Mouse (Mus musculus): ENCODE data around the gene Lpar2. TPM values are rescaled to one million over a fixed set of nuclear protein-coding genes. Genes with fewer than 3 reads are reported as not detected.

The Lpar2 gene
- total RNA-seq (2021): 1 to 10 TPM; 1.9 to 2.2 TPM

- DNase-seq (ENCODE audit: extremely low spot score in 1 of 2, low spot score in 2 of 2): peak in 1 of 2 experiments; percentile 71
- intact Hi-C loops (cut with DNase I): no loop called here
Measured at GRCm38 (mm10) chr8:69822386-69823191, at the start of gene Lpar2. Gene Lpar2, plus strand, starts transcription at chr8:69822429.

- intact Hi-C loops (cut with DNase I): no loop called here
- peak; percentile 93 to 94 for DNase-seq (ENCODE audit: extremely low spot score in 1 of 2, low spot score in 2 of 2)
Measured at GRCm38 (mm10) chr8:69774503-69775148, 47.6 kb upstream of the Lpar2 start, which contains the start of gene Gm20422. Gene Gm20422, minus strand, starts transcription at chr8:69774886.

GRCm38 (mm10) chr8:69775149-69775534, 47.1 kb upstream of the Lpar2 start:
- intact Hi-C loops (cut with DNase I): no loop called here
- no peak for DNase-seq (ENCODE audit: extremely low spot score in 1 of 2, low spot score in 2 of 2)

- intact Hi-C loops (cut with DNase I): no loop called here
- no peak for DNase-seq (ENCODE audit: extremely low spot score in 1 of 2, low spot score in 2 of 2)
Measured at GRCm38 (mm10) chr8:69777111-69777510, 45.1 kb upstream of the Lpar2 start.

DNA sequence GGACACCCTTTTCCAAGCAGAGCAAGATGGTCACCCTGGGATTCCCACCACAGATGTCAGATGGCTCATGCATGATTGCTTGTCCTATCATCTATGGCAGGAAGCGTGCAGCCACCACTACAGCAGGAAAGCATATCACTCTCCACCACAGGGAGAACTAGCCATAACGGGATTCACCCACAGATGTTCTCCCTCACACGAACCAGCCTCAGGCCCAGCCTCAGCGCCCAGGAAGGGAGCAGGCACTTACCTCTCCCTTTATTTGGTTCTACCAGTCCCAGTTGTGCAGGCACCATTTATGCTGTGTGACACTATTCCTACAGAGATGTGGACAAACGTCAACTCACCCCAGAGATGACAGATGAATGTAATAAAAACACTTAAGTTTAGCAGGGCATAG, 33.1 kb upstream of the Lpar2 start:
- intact Hi-C loops (cut with DNase I): no loop called here
- no peak for DNase-seq (ENCODE audit: extremely low spot score in 1 of 2, low spot score in 2 of 2)

- DNase-seq (ENCODE audit: extremely low spot score in 1 of 2, low spot score in 2 of 2): no peak
- intact Hi-C loops (cut with DNase I): no loop called here
Measured at GRCm38 (mm10) chr8:69789731-69790130, 32.5 kb upstream of the Lpar2 start.

GRCm38 (mm10) chr8:69790364-69790763, 31.9 kb upstream of the Lpar2 start:
- DNase-seq (ENCODE audit: extremely low spot score in 1 of 2, low spot score in 2 of 2): no peak
- intact Hi-C loops (cut with DNase I): no loop called here

DNA sequence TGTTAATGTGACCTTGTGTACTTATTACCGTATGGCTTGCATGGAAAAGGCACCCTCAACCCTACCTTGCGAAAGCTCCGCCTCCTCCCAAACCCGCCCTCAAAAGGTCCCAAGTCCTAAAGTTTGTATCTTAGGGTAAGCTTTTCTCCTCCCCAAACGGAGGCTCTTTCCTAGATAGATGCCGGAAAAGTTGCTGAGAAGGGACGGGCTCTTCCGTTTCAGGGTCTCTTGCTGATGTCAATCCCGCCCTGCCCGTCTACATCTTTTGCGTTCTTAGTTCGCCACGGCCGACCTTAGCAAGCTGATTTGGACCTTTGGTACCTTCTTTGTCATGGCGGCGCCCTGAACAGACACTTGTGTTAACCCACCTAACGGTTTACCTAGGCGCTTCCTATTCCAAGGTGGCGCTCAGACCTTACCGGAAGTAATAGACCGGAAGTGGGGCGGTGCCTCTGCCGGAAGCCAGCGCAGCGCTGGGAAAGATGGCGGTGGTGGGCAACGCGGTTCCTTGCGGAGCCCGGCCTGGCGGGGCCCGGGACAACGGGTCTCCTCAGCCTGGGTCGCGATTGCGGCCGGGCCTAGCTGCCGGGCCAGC, 31.4 kb upstream of the Lpar2 start, which contains the start of the genes Atp13a1 and Zfp866:
Gene Atp13a1, plus strand, starts transcription at position 391 of the 595 bp plus-strand sequence.
Gene Zfp866, minus strand, starts transcription at position 406 of the 595 bp plus-strand sequence.
- intact Hi-C loops (cut with DNase I): no loop called here
- DNase-seq (ENCODE audit: extremely low spot score in 1 of 2, low spot score in 2 of 2): peak; percentile 82 to 92

DNA sequence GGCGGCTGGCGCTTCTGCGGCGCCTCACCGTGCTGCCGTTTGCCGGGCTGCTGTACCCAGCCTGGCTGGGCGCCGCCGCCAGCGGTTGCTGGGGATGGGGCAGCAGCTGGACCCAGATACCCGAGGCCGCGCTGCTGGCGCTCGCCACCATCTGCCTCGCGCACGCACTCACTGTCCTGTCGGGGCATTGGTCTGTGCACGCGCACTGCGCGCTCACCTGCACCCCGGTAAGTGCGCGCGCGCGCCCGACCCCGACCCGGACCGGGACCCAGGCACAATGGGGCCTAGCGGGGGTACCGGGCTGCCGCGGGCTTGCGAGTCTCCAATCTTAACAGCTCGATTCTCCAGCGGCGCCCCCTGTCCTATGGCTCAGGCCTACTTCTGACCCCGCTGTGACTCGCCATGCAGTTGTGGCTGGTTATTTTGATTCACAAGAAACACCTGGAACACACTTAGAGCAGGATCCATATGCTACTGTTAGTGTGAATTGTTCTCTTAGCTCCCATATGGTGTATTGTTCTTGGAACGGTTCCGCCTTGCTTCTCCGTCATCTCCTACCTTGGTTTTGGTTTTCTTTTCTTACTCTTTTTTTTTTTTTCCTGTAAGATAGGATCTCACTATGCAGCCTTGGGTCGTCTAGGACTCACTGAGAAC, 30.7 kb upstream of the Lpar2 start:
- intact Hi-C loops (cut with DNase I): no loop called here
- DNase-seq (ENCODE audit: extremely low spot score in 1 of 2, low spot score in 2 of 2): peak in 1 of 2 experiments; percentile 71

DNA sequence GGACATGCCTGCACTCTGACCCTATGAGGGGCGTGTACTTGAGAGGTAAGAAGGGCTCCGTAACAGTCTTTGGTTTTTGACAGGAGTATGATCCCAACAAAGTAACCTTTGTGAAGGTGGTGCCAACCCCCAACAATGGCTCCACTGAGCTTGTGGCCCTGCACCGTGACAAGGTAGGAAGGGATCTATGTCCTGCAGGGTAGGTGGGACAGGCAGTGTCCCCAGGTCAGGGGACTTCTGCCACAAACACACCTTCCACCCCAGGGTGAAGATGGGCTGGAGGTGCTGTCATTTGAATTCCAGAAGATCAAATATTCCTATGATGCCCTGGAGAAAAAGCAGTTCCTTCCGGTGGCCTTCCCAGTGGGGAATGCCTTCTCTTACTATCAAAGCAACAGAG, 28.6 kb upstream of the Lpar2 start:
- intact Hi-C loops (cut with DNase I): no loop called here

DNA sequence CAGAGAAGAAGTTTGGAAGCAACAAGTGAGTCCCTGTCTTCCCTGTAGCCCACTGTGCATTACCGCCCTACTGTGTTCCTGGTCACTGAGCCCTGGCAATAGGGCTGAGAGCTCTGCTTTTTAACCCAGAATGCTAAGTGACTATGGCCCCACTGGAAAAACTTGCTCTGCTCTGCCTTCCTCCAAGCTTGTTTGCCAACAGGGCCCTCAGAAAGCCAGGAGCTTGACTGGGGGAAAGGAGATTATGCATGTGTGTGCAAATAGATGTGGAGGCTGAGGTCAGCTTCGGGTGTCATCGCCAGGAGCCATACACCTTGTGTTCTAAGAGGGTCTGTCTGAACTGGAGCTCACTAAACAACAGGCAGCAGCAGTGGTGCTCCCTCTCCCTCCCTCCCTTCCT, 28.1 kb upstream of the Lpar2 start:
- intact Hi-C loops (cut with DNase I): no loop called here

More for the DNA sequence above, 28.6 kb upstream of the Lpar2 start:
- no peak for DNase-seq (ENCODE audit: extremely low spot score in 1 of 2, low spot score in 2 of 2)

DNA sequence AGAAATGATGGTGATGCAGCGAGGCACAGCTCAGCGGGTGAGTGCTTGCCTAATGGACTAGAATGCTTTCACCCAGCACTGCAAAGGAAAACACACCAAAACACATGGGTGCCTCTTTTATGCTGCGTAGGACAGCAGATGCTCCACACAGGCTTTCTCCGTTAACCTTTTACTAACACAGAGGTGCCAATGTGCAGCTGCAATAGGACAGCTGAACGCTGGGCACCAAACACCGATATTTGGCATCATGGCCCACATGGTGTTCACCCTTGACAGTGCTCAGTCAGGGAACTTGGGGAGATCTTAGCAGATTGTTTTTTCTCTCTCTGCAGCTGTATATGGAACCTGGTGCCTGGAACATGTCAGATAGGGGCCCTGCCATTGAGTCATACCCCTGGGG, 27.3 kb upstream of the Lpar2 start:
- intact Hi-C loops (cut with DNase I): no loop called here
- DNase-seq (ENCODE audit: extremely low spot score in 1 of 2, low spot score in 2 of 2): no peak

More for the DNA sequence above, 28.1 kb upstream of the Lpar2 start:
- DNase-seq (ENCODE audit: extremely low spot score in 1 of 2, low spot score in 2 of 2): no peak

GRCm38 (mm10) chr8:69796721-69797345, 25.4 kb upstream of the Lpar2 start:
- intact Hi-C loops (cut with DNase I): no loop called here
- no peak for DNase-seq (ENCODE audit: extremely low spot score in 1 of 2, low spot score in 2 of 2)

- intact Hi-C loops (cut with DNase I): no loop called here
- DNase-seq (ENCODE audit: extremely low spot score in 1 of 2, low spot score in 2 of 2): no peak
Measured at GRCm38 (mm10) chr8:69797661-69798060, 24.6 kb upstream of the Lpar2 start.

DNA sequence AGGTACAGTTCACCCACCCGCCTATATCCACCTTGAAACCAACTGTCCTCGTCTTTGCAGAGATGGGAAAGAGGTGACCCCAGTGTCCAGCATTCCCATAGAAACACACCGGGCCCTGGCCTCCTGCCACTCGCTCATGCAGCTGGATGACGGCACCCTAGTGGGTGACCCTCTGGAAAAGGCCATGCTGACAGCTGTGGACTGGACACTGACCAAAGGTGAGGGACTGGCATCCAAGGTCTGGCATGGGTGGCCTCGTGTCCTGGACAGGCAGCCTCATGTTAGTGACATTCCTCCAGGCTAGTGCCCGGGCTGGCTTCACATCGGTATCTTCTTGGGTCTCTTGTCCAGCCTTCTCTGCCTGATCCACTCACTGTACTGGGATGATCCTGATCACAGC, 23.0 kb upstream of the Lpar2 start:
- no peak for DNase-seq (ENCODE audit: extremely low spot score in 1 of 2, low spot score in 2 of 2)
- intact Hi-C loops (cut with DNase I): no loop called here

DNA sequence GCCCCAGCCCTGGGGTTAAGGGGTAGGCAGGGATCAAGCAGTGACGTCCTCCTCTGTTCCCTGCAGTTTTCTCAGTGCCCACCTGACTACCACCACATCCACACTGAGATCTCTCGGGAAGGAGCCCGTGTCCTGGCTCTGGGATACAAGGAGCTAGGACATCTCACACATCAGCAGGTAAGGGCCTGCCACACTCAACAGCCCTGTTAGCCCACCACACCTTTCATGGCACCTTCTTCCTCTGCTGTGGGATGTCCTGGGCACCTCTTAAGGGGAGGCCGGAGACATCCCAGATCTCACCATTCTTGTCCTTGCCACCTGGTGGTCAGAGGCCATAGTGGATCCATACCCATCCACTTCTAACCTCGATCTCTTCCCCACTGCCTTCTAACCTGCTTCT, 22.3 kb upstream of the Lpar2 start:
- intact Hi-C loops (cut with DNase I): no loop called here
- no peak for DNase-seq (ENCODE audit: extremely low spot score in 1 of 2, low spot score in 2 of 2)

GRCm38 (mm10) chr8:69801796-69802195, 20.4 kb upstream of the Lpar2 start:
- intact Hi-C loops (cut with DNase I): no loop called here
- peak in 1 of 2 experiments; percentile 10 for DNase-seq (ENCODE audit: extremely low spot score in 1 of 2, low spot score in 2 of 2)

DNA sequence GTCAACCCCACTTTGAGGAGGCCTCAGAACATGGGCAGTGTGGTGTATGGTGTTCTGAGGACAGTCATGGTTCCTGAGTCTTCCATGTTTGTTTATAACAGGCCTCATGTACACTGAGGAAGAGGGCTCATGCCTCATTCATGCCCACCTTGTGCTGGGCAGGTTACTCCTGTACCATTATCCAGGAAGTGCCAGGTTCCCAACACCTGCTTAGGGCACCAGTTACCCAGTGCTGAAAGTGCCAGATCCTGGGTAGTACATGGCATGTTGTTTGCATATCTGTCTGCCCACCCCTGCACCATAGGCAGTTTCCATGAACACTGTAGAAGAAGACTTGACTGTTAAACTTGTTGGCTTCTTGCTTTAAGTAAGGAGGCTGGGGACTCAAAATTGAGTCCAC, 20.0 kb upstream of the Lpar2 start:
- DNase-seq (ENCODE audit: extremely low spot score in 1 of 2, low spot score in 2 of 2): peak in 1 of 2 experiments; percentile 4
- intact Hi-C loops (cut with DNase I): no loop called here

- DNase-seq (ENCODE audit: extremely low spot score in 1 of 2, low spot score in 2 of 2): peak in 1 of 2 experiments; percentile 23
- intact Hi-C loops (cut with DNase I): no loop called here
Measured at GRCm38 (mm10) chr8:69803366-69803765, 18.9 kb upstream of the Lpar2 start.
